Mouse (Mus musculus) CH12F3 (cell line): ENCODE measurements around the gene Irf2bp2.

Experiments used
- in situ Hi-C: fragments of 300-500 bp; cut with MboI; formaldehyde crosslinking; loops from 2 replicates; pipeline ENCODE4 v1.14.3; 2020; ENCODE audit warnings: low sequenced_read_pairs

The Irf2bp2 gene

DNA sequence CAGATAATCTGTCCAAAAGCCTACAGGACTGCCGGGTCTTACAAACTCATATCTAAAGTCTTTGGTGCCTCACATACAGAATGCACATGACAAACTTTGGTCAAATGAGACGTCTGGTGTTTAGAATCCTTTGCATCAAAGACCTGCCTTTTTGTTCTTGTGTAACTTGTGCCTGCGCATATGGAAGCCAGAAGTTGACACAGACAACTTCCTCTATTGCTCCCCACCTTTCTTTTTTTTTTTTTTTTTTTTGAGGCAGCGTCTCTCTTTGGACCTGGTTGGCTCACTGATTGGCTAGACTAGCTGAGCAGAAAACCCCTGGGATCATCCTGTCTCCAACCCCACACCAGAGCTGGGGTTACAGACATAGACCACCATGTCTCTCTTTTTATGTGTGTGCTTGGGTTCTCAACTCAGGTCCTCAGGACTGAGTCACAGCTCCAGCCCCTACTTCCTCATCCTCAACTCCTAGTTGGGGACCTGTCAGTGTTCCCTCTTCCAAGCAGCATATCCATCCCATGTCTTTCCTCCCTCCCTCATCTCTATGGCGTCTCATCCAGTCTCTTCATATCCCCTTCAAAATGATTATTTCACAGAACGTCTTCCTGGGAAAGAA lies 20.6 kb downstream of the Irf2bp2 start:
- in situ Hi-C loops = loop anchor here (10.0 kb wide), 1 partner anchor 68 kb away; no protein-coding TSS in a partner anchor

DNA sequence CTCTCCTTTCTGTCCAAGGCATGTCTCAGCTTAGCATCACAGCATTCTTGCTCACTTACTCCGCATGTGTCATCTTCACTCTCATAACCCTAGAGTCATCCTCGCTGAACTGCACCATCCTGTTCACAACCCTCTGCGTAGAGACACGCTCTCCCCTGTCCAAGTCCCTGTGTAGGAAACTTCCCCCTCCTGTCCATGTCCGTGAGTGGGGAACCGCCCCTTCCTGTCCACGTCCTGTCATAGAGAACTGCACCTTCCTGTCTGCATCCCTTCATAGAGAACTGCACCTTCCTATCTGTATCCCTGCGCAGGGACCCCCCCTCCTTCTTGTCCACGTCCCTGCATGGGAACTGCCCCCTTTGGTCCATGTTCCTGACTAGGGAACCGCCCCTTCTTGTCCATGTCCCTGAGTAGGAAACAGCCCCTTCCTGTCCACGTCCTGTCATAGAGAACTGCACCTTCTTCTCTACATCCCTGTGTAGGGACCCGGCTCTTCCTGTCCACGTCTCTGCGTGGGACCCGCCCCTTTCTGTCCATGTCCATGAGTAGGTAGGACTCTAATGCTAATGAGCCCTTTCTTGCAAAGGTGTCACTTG lies 22.6 kb downstream of the Irf2bp2 start:
- in situ Hi-C loops = loop anchor here (10.0 kb wide), 1 partner anchor 66 kb away; no protein-coding TSS in a partner anchor

DNA sequence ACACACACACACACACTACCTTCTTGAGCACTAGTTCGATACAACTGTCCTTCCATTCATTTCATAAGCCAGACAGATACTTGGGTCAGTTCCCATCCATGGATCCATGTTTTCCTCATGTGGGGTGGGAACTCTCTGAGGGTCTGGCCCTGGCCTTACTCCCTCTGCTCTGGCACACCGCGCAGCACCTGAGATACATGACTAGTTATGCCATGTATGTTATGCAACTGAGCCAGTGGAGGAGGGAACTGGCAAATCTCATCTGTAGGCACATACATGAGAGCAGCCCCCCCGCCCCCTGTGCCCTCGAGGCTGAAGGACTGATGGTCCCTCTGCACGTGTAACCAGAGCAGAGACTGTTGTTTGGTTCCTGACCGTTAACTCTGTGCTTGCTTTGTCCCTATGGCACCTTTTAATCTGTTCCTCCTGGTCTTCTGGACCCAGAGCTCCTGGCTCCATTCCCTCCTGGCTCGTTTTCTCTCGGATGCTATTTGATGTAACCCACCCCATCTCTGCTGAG lies 23.2 kb downstream of the Irf2bp2 start:
- in situ Hi-C loops = loop anchor here (10.0 kb wide), 1 partner anchor 66 kb away; no protein-coding TSS in a partner anchor

DNA sequence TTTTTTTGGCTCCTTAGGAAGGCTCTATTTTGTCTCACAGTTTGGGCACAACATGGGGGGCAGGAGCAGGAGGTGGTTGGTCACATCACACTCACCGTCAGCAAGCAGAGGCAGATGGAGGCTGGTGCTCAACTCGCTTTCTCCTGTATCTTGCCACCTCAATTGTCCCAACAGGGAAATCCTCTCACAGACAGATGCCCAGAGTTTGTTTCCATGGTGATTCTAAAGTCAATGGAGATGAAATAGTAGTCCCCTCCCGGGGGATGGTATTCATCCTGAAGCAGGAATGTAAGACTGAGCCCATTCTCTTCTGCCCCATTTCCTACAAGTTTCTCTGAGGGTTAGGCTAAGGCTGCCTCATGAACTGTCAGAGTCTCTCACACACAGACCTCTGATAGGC lies 23.7 kb downstream of the Irf2bp2 start:
- in situ Hi-C loops = loop anchor here (10.0 kb wide), 1 partner anchor 65 kb away; no protein-coding TSS in a partner anchor

DNA sequence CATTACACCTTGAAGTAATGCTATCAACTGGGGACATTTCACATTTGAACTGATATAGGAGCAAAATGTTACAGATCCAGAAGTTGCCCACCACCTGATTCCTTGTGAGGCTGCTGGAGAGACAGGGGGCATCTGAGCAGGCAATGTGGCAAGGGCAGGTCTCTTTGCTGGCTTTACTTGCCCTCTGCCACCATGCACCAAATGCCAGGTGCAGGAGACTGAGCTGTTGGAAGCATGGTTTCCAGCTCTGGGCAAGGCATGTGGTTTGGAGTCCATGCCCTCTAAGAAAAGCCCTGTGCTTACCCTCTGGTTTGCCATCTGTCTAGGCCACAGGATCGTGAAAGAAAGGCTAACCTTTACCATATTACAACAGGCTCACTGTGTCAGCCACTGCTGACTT lies 24.1 kb downstream of the Irf2bp2 start:
- in situ Hi-C loops = loop anchor here (10.0 kb wide), 1 partner anchor 65 kb away; no protein-coding TSS in a partner anchor

DNA sequence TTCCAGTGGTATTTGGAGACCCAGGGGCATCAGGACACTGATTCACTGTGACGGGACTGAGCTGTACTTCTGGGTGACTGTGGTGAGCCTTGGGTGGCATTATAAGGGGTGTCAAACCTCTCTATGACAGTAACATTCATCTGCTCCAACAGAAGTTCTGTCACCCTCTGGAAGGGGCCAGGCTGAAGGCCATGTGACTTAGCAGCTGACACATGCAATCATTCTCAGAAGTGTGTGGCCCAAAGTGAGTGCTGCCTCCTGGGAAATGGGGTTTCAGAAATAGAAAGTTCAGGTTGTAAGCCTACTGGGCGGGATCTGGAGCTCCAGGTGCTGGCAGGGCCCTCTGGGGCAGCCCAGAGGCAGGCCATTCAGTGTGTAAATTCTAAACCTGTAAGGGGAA lies 26.1 kb downstream of the Irf2bp2 start:
- in situ Hi-C loops = no loop called here

DNA sequence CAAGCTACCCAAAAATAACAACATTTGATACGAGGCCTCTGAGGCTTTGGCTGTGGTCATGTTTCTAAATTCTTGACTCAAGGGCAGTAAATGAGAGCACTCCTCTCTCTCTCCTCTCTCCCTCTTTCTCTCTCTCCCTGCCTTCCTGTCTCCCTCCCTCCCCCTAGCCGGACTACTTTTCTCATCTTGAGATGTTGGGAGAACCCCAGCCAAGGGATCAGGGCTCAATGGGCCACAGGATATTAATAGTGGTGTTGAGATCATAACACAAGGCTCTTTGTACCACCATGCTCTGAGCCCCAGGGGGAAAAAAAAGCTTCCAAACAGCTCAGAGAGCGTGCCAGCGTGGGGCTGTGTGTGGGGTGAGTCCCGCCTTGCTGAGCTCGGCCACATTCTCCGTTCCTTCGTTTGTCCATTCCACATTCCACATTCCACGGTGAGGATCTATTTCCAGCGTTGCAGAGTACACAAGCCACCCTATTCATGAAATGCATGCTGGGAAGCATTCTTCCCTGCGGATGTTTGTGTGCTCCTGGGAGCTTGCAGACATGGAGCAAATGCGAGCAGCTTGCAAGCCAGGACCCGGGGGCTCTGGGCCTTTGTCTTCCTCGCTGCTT lies 27.2 kb downstream of the Irf2bp2 start:
- in situ Hi-C loops = no loop called here

DNA sequence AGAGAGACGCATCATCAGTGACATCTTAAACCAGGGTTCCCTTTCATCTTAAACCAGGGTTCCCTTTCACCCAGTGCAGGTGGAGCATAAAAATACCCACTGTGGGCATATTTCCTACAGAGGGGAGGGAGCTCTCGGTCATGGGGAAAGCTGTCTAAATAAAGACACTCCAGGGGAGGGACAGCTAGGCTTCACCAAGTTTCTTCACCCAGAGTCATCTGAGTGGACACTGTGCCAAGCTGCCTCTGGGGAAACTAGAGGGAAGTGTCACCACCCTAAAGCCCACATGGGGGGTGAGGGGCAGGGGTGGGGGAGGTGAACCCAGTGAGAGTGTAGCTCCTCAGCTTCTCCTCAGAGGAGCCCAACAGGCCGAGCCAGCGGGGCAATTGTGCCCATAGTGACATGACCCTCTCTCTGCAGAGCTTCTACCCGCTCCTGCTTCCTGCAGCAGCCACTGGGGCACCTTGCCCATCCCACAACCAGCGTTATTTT lies 27.8 kb downstream of the Irf2bp2 start:
- in situ Hi-C loops = no loop called here

DNA sequence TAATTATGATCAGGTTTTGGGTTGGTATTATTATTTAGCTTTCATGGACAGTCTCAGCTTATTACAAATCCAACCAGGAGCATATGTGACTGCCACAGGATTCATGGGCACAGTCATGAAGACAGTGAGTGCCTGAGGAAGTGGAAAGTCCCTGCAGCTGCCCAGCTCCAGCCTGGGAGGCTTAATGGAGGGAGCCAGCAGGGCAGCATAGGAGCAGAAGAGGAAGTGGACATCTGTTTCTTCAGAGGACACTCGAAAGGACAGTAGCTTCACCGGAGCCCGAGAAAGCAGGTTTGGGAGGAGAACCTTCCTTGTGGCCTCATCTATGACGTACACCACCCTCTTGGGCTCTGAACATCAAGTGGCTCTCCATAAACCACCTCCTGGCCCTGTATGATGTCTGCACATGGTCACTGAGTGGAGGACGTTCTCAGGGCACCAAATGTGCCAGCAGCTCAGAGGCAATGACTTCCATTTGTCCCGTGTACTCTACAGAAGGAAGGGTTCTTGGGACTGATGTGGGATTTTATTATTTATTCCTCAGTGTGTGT lies 28.5 kb downstream of the Irf2bp2 start:
- in situ Hi-C loops = no loop called here

DNA sequence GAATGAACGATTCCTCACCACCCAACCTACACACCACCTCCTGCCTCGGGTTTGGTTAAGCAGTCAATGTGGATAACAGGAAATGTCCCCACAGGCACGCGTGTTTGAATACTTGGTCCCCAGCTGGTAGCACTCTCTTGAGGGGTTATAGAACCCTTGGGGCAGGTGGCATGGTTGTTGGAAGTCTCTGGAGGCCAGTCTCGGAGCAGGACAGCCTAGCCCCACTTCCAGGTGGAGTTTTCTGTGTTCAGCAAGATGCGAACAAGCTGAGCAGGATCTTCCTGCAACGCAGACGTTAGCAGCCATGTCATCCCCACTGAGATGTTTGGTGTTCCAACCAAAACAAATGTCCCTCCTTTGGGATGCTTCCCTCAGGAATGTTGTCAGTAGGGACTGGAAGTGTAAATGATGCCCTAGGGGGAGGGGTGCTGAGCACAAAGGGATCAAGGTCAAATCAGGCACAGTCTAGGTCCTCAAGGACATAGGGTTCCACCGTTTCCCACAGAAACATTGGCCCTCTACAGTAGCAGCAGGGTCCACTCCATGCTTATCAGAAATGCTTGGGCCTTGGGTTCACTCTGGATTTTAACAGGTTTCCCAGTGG lies 29.1 kb downstream of the Irf2bp2 start:
- in situ Hi-C loops = no loop called here

DNA sequence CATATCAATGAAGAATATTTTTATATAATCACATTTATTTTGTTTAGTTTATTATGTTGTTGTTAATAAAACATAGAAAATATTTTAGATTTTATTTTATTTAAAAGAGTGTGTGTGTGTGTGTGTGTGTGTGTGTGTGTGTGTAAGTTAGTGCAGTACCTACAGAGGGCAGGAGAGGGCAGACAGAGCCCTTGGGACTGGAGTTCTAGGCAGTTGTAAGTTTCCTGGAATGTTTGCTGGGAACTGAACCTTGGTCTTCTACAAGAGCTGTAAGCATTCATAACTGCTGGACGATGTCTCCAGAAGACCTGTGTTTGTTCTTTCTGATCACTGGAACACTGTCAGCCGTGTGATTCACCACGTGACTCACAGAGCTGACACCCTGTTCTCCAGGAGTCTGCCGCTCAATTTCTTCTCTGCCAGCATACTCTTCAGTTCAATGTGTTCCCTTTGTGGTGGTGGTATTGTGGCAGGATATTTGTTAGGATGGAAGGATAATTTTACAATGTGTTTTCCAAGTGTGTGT lies 32.4 kb downstream of the Irf2bp2 start:
- in situ Hi-C loops = no loop called here

DNA sequence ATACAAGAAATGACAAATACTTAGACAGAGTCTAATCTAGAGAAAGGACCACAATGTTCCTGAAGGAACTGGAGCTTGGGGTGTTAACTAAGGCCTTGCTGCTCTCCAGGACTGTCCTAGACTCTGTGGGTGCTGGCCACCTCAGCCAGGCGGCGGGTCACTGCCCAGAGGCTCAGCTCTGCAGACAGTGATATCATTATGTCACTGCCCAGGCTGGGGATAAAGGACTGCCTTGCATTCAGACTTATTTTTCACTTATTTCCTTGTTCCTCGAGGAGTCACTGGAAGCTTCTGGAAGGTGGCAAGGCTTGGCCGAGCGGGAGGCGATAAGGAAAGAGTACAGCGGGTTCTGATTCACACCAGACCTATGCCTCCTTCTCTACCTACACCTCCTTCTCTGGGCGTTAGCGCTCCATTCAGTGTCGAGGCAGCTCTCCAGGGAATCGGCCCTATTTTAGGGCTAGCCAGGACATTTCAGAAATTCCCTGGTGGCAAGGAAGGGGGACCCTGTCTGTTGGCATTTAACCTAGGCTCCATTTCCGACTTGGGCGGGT lies 35.3 kb downstream of the Irf2bp2 start:
- in situ Hi-C loops = no loop called here

DNA sequence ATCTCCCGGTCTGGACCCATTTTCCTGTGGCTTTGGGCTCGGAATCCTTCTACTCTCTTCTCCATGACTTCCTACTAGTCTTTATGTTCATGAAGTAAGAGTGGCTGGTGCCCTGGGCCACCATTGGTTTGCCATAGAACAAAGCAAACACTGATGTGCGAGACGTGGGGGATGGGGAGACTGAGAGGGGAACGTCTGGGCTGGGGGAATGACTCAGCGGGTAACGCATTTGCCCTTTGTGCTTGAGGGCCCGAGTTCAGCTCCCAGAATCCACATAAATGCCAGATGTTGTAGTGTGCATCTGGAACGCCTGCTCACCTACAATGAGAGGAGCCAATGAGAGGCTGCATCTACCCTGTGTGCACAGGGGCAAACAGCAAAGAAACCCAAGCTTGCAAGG lies 36.4 kb downstream of the Irf2bp2 start:
- in situ Hi-C loops = no loop called here

DNA sequence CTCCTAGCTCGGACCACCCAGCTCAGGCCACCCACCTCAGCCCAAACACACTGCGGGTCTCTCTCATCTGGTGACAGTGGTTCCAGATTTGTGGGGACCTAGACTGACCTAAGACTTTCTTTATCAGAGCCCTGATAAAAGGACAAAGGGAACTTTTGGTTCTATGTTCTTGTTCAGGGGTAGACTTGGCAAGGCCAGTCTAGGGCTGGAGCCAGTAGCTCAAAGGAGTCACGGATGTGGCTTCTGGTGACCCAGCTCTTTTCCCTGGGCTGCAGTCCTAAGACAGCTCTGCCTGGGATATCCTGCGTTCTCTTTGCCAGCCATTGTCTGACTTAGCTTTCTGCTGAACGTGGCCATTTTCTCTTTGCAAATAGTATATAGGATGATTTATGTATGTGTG lies 37.1 kb downstream of the Irf2bp2 start:
- in situ Hi-C loops = no loop called here

DNA sequence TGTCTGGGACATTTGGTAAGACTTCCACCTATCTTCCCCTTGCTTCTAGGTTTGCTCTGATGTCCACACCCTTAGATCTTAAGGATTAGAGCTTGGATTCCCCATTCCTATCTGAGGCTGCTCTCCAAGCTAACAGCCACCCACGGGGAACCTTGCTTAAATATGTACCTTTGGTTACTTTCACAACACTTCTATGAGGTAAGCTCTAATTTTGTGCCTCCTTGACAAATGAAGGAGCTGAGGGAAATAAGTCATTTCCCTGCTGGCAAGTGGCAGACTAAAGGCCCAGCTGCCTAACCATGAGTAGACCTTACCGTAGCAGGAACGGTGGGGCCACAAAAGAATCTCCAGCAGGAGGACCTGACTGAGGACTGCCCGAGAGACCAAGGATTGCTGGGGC lies 39.0 kb downstream of the Irf2bp2 start:
- in situ Hi-C loops = no loop called here

DNA sequence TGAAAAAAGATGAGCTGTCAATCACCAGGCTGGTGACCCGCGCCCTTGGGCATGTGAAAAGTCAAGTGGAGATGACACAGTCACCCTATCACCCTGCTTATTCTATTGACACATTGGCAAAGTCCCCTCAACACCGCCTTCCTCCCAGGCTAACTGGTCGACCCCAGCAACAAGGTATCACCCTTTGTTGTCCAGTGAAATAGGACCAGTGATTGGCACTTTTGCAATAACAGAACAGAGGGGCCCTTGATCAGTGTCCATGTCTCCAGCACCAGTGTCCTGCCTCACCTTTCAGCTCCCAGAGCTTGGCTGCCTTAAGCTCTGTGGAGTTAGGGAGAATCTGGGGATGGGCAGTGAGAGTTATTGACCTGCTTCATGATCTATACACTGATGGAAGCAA lies 41.9 kb downstream of the Irf2bp2 start:
- in situ Hi-C loops = no loop called here

DNA sequence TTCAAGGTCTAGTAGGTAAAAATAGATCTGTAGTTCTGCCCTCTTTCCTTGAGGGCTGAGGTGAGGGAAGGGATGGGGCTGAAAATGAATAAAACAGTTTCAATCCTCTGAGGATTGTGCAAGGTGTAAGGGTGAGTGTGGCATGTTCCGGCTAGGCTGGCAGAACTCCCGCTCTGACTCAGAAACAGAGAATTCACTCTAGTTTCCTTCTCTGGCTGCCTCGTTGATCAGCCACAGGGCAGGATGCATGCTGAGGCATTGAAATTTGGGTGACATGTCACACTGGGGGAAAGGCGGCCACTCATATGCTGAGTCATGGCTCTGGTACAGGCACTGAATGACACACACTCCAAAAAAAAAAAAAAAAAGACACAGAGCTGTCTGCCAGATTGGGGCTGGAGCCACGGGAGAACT lies 42.8 kb downstream of the Irf2bp2 start:
- in situ Hi-C loops = no loop called here

DNA sequence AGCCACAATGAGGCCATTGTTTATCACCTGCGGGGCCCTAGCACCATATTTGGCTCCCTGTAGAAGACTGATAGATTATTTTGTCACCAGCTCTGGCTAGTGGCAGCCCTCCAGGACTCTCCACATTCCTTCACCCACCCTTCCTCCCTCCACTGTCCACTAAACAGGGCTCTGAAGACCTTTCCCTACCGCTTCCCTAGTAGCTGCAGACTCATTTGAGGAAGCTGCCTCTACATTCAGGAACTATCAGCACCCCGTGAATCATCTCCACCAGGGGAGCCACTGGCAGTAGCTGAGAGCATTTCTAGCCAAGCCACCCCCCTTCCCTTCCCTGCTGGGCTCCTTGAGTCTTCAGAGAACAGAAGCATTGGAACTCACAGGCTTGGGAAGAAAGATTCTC lies 45.9 kb downstream of the Irf2bp2 start:
- in situ Hi-C loops = no loop called here

DNA sequence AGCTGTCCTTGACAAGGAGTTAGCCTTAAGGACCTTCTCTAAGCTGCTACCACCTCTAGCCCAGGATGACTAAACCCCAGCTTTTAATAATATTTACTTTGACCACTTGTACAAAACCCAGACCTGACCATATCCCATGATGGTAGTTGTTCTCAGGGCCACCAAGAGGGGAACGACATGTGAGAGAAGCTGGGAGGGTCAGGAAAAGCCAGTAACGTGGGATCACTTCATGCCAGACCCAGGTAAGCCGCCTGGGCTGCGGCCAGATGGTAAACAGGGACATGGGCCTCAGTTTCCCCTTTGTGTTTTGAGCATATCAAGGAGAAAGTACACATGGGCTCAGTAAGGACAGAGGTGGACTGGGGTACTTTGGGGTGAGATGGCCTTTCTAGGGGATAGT lies 46.4 kb downstream of the Irf2bp2 start:
- in situ Hi-C loops = no loop called here

DNA sequence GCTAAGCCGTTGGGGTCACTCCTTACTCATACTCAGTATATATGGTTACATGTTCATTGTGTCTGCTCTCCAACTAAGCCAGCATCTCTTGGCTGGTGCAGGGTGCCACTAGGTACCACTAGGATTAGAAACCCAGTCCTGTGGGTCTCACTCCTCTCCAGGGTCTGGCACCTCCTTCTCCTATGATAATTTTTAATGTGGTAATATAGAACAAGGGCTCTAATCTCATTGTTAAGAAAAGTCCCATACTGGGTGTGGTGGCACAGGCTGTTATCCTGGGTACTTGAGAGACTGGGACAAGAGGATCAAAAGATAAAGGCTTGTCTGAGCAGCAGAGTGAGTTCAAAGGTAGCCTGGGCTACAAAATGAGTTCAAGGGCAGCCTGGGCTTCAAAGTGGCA lies 47.3 kb downstream of the Irf2bp2 start:
- in situ Hi-C loops = no loop called here

DNA sequence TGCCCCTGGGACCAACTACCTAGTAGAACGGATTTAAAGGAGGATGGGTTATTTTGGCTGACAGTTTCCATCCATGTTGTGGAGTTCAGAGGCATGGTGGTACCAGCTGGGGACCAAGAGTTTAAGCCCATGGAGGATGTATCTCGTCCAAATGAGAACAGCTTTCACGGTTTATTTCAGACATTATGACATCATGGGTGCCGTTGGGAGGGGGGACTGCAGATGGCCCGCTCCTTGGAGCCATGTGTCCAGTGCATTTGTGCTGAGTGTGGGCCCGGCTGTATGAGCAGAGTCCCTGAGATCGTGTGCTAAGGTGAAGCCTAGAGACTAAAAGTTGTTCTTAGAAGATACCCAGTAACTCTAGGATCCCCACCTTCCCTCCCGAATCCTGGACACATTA lies 50.4 kb downstream of the Irf2bp2 start:
- in situ Hi-C loops = no loop called here
